Mouse (Mus musculus) right cerebral cortex, postnatal 10 days (tissue): Measurements from ENCODE around the gene Cers2.

Experiments
- DNase-seq, 2 experiments: peaks; one replicate each; pipeline ENCODE4 v3.0.0; 2021; ENCODE audit warnings: low spot score in 2 of 2

The Cers2 gene

DNA sequence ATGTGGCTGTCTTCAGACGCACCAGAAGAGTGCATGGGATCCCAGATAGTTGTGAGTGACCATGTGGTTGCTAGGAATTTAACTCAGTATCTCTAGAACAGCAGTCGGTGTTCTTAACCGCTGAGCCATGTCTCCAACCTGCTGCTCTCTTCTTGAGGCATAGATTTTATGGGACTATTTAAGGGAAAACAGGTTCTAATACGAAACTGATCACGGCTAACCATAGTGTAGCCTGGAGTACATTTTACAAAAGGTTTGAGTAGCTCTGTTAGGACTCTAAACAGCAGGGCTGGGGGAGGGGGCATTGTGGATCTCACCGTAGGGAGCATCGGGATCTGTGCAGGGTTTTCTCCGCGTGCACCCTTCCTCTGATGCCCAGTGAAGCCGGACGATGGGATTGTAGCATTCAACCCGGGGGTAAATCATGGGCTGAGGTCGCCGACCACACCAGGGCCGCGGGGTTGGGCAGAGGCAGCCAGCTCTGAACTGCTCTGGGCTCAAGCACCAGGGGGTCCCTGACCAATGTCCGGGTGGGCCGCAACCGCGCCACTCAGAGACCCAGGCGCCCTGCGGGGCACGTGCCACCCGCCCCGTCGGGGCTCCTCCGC is at the start of gene Cers2:
Gene Cers2 (plus strand): TSS at position 306 of the 608 bp plus-strand sequence.
- peak; percentile 33 to 40 for DNase-seq

DNA sequence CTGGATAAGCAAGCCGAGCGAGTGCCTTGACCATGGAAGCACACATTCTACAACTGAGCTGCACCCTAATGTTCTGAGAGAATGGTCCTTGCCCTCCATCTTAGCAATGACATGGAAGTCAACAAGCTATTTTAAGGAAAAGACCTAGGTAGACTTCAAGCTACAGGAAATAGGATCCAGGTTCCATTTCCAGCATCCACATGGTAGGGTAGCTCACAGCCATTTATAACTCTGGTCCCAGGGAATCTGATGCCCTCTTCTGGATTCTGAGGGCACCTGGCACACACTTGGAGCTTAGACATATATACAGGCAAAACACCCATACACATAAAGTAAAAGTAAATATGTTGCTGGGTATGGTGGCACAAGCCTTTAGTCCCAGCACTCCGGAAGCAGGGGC is 48.5 kb upstream of the Cers2 start:
- no peak for DNase-seq

GRCm38 (mm10) chr3:95267855-95268254 is 46.7 kb upstream of the Cers2 start:
- DNase-seq = no peak

DNA sequence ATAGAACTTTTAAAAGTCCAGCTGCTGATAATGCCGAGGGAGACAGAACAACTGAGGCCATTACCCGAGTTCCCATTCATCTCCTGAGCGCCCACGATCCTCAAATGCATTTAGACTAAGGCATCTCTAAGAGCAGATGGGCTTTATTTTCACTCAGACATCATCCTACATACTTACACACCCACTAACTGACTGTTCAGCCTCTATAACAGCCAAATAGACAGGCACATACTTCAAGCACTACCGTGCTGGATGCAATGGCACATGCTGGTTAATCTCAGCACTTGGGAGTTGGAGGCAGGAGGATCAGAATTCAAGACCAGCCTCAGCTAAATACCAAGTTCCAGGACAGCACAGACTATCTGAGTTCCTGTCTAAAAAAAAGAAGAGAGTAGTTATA is 44.8 kb upstream of the Cers2 start:
- peak in 1 of 2 experiments; percentile 53 for DNase-seq

- no peak for DNase-seq
Measured at GRCm38 (mm10) chr3:95270766-95271364, 43.7 kb upstream of the Cers2 start.

GRCm38 (mm10) chr3:95273471-95273870 is 41.1 kb upstream of the Cers2 start:
- DNase-seq = no peak

DNA sequence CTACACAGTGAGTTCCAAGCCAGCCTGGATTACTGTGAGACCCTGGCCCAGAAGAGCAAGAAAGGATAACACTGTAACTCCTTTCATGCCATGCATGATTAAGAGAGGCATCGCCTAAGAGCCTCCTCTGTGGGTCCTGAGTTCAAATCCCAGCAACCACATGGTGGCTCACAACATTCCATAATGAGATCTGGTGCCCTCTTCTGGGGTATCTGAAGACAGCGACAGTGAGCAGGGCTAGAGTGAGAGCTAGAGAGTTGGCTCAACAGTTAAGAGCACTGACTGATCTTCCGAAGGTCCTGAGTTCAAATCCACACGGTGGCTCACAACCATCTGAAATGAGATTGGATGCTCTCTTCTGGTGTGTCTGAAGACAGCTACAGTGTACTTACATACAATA is 40.1 kb upstream of the Cers2 start:
- no peak for DNase-seq

DNA sequence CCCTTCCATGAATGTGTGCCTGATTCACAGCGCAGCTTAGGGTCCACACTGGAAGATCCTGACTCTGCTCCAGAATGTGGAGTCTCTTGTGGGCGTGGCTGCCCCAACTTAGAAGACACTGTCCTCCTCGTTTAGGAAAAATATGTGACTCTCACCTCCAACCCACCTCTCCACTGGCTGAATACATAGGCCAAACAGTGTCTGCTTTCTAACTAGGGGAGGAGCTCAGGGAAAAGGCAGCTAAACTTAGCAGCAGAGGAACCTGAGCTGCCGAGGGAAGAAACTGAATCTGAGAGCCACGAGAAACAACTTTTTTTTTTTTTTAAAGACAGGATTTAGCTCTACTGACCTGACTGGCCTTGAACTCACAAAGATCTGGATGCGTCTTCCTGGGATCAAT is 39.4 kb upstream of the Cers2 start:
- DNase-seq = no peak

DNA sequence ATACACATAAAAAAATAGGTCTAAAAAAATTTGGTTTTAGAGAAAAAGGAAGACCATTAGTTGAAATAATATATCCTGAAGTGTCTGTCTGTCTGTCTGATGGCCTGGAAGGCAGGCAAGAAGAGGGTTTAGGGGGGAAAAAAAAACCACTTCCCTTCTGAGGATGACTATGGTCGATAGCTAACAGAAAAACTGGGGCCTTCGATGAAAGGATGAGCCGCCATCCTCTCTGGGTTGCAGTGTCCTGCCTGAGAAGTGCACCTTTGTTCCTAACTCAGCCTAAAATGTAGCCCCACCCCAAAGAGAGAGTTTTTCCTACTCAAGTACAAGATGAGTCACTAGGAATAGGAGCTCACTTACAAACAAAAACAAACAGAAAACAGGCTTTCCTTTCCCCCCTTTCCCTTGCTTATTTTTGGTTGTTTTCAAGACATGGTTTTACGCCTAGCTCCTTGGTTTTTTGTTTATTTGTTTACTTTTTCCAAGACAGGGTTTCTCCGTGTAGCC is 38.1 kb upstream of the Cers2 start:
- no peak for DNase-seq

- DNase-seq = no peak
Measured at GRCm38 (mm10) chr3:95277149-95277551, 37.4 kb upstream of the Cers2 start.

GRCm38 (mm10) chr3:95280747-95281146 is 33.8 kb upstream of the Cers2 start:
- DNase-seq = peak; percentile 55 to 60

DNA sequence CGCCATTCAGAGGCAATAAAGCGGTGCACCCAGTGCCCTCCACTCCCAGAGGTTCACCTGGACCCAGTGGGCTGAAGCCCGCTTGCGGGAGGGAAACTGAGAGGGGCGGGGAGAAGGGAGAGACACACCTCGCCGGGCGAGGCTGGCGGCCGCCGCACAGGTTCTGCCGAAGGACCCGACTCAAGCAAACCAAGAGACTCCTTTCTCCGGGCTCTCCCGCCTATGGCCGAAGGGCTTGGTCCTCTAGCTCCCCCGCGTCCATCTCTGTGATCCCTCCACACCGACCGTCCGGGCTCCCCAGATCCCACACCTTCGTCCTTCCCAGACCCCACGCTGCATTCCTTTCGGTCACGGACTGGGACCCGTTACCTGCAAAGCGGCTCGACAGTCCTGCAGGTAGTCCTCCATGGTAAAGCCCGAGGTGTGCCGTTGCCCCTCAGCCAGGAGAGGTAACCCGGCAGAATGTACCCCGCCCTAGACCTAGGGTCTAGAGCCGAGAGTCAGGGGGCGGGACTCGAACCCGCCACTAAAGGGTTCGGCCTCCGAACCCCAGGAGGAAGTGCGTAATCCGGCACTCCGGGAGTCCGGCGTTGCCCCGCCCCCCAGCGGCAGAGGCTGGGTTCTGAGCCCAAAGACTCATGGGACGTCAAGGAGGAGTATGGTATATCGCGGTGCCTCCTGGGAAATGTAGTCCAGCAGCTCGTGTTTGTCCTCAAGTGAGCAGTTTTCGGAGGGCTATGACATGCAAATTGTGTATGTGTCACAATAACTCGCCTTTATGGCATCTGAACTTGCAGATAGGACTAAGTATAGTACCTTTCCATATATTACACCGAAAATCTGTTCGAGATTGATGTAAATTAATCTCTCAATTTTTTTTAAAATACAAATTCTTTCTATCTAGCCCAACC is 33.1 kb upstream of the Cers2 start, which contains the start of the genes Mindy1 and Prune1:
Gene Mindy1 (plus strand): TSS at position 130 of the 911 bp plus-strand sequence.
Gene Prune1 (minus strand): TSS at position 861 of the 911 bp plus-strand sequence.
- DNase-seq = peak; percentile 99

- DNase-seq = no peak
Measured at GRCm38 (mm10) chr3:95282381-95282864, 32.2 kb upstream of the Cers2 start.

- DNase-seq = peak; percentile 84 to 85
Measured at GRCm38 (mm10) chr3:95282865-95283588, 31.6 kb upstream of the Cers2 start.

GRCm38 (mm10) chr3:95283589-95283941 is 31.0 kb upstream of the Cers2 start:
- DNase-seq = no peak

DNA sequence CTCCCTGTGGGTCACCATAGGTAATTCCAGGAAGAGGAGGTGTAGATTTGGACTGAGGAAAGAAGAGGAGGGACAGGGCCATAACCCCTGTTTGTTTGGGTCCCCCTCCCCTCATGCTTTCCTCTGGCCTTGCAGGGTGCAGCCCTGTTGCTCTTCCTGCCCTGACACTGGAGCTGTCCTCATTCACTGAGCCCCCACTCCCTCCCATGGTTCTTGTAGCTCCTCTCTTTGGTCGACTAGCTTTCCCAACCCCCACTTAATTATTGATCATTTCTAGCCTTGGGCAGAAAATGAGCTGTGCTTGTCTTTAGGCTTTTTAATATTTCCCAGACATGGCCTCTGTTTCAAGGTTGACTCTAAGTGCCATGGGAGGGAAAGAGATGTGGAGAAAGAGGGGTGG is 30.5 kb upstream of the Cers2 start:
- DNase-seq = no peak

- DNase-seq = no peak
Measured at GRCm38 (mm10) chr3:95284501-95285281, 29.9 kb upstream of the Cers2 start.

- no peak for DNase-seq
Measured at GRCm38 (mm10) chr3:95285390-95285789, 29.2 kb upstream of the Cers2 start.

DNA sequence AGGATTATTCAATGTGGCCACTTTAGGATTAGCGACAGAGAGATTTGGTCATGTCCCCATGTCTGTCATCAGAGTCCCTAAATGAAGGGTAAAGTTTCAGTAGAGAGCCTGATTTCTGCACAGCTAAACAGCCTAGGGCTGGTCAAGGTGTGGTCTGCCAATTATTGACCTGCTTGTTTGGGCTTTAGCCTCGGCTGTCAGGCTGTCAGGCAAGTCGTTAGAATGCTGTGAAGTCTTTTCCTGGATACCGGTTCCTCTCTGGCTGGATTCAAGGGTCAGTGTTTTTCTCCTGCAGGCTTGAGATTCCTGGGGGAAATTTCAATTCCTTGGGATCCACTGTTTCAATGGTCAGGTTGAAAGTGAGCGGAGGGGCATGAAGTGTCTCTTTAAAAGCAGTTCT is 28.6 kb upstream of the Cers2 start:
- no peak for DNase-seq

GRCm38 (mm10) chr3:95286510-95286909 is 28.1 kb upstream of the Cers2 start:
- DNase-seq = no peak

- no peak for DNase-seq
Measured at GRCm38 (mm10) chr3:95287541-95287940, 27.1 kb upstream of the Cers2 start.
